Mouse (Mus musculus): Measurements from ENCODE around the gene Pln.

The Pln gene

DNA sequence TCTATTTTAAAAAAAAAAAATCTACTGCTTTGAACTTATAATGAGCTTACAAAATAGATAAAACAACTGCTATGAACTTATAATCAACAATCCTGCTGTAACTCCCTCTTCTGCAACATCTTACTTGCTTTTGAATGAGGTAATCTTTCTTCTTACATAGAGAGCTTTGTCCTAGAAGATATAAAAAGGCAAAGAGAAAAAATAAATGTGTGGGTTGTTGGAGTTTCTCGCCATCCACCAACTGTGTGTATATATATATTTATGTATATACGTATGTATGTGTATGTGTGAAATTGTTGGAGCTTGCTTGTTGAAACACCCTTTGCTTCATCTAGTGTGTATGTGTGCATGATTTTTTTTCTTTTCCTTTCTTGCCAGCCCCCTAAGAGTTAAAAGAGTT is 29.8 kb downstream of the Pln start:
- no peak for DNase-seq

DNA sequence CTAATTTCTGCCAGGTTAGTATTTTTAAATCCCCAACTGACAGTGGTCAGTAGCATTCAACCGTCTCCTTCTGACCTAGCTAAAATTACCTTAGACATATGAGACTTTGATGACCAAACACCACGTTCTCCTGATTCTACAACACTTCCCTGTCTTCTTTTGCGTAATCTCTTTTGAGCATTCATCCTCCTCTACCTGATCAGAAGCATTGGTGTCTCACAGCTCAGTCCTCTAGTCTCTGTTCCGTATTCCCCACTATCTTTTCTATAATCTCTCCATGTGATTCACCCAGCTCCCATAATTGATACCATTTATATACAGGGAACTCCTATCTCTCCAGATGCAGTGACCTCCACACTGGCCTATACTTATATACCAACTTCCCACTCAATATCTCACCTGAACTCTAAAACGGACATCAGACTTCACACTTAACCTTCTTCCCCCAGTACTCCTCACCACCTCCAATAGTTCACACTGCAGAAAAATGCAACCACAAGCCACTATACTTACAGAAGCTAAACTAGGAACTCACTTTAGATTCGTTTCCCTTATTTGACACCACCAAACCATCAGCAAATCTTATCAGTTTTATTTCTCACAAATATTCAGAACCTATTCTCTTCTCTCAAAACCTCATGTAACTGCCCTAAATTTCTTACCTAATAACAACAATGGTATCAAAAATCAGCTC is 36.6 kb downstream of the Pln start:
- no peak for DNase-seq

DNA sequence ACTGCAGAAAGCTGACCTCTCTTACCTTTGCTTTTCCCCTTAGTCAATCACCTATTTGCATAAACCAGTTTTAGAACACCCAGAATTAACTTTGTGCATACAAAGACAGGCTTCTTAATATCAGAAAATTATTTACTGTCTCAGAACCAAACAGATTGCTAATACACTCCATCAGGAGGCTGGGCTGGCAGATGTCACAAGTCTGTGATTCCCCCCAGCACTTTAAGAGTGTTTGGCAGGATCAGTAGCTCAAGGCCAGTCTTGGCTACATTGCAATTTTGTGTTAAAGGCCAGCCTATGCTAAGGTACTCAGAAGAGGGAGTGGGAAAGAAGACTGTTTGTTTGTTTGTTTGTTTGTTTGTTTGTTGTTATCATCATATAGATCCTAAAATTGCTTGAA is 39.6 kb downstream of the Pln start:
- no peak for DNase-seq

DNA sequence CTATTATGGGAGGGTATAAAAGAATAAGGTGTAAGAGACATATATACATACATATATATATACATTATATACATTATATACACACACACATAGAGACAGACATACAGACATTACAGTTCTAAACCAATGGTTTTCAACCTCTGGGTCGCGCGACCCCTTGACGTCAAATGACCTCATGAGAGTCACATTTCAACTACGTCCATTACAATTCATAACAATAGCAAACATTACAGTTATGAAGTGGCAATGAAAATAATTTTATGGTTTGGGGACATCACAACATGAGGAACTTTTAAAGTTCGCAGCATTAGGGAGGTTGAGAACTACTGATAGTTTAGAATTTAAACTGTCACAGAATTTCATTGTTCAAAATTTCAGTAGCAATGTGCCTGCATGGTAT is 40.8 kb downstream of the Pln start:
- no peak for DNase-seq

DNA sequence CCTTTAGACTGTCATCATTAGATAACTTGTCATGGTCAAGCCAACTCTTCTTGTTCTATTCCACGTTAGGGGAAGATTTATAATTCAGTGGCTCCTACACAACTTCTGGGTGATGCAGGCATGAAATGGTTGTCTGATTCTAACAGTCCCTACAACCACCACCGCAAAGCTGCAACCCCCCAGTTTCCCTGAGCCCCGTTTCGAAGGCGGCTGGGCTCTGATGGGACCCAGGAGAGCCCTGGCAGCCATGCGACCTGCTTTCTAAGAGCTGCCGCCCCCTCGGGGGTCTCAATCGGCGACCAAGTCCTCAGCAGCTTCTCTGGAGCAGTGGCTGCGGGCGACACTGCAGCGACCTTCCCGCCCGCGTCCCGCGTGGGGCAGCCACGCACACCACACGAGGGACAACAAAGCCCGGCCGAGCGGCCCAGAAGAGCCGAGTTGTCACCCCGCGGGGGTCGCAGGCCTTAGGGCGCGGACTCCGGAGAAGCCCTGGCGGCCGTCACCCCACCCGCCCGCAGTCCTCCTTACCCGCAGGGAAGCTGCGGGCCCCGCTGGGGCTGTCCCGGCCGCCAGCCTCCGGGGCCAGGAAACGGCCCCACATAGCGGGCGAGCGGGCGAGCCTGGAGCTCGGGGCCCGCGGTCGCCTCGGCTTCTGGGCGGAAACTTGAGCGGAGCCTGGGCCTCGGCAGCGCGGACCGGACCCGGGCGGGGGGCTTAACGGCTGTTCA is 41.7 kb downstream of the Pln start:
- DNase-seq: no peak

DNA sequence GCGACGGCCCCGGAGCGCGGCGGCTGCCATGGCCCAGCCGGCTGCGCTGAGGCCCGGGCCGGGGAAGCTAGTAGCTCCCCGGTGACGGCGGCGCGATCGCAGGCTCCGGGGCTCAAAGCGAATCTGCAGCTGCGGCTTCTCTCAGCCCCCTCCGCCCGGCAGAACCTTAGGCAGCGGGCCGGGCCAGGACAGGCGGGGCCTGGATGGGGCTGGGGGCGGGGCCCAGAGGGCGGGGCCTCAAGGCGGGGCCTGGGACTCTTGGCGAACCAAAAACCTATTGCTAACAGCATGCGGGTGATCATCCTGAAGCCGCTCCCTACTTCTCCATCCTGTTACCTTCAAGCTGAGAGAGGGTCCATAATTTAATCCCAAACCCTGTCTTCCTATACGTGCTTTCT is 42.2 kb downstream of the Pln start, which contains the start of gene Cep85l:
Gene Cep85l, minus strand, starts transcription at position 239 of the 398 bp plus-strand sequence.
- DNase-seq: peak; percentile 71 to 73

DNA sequence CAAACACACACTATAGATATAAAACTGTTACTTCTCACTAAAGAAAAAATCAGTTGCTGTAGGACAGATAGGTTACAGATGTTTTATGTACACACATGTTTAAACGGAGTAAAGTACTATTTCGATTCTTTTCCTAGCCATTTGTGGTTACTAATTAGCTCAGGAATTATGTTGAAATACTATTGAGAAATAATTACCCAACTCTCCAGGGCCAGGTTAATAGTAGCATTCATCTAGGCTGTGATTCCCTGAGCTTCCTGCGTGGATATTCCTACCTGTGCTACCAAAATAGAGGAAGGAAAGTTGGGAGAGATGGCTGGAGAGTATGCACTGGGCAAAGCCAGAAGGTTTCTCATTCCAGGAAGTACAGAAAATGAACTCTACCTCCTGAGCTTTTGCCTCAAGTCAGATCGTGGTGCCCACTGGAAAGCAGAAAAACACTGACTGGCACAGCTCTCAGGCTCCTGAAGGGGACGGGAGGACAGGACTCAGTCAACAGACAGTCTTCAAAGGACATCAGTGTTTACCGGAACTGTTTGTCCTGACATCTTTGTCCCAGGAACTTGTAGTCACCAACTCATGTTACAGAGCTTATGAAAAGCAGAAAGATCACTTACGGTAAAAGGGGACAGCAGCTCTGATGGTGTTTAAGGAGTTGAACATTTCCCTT is 45.4 kb downstream of the Pln start:
- DNase-seq: no peak

DNA sequence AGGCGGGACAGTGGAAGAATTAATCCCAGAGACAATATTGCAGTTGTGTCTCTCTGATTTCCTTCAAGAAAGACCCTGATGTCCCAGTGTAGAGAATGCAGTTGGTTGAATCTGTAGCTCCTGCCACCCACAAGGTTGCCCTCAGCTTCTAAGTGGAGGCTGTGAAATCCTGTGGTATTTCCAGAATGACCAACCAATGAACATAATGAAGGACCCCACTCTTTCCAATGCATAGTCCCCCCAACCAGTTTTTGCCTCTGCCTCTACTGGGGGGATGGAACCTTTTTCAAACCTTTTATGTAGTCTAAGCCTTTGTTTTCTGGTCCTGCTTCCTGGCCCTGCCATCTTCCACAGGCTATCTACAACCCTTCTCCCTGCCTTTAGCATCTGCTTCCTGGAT is 47.4 kb downstream of the Pln start:
- no peak for DNase-seq

DNA sequence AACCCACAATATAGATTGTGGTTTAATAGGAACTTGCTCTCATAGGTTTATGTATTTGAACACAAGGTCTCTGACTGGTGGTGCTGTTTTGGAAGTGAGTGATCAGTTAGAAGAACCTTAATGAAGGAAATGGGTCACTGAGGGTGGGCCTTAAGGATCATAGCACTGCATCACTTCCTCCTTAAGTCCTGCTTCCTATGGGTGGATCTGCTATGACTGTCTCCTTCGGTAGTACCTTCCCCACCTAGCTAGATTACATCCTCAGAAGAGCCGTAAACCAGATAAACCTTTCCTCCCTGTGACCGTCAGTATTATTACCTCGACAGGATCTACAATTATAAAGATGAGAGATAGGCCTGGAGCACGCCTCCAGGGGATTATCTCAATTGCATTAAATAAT is 48.0 kb downstream of the Pln start:
- DNase-seq: no peak

DNA sequence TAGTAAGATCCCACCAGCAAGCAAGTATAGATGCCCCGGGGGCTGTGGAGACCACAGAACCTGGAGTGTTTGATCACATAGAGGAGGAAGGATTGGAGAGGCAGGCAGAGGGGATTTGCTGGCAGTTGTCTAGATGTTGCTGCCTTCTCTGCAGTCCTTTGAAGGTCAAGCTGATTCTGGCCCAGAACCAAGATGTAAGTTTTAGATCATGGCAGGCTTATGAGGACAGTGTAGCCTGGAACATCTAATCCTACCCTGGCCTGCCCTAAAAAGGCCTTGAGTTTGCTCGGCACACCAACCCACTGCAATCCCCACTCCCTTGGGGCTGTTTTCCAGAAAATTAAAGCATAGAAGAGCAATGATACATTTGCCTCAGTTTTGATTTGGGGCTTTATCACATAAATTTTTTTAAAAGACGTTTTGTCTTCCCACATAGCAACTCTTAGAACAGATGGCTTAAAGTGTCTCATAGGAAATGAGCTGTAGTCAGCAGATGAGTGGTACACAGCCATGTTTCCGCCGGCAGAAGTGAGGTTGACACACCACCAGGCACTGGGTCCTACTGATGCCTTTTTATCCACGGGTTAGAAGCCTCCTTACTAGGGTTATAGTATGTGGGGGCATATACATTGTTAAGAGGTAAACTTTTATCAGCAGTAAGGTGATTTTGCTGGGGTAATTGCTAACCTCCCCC is 50.9 kb downstream of the Pln start:
- DNase-seq: no peak

DNA sequence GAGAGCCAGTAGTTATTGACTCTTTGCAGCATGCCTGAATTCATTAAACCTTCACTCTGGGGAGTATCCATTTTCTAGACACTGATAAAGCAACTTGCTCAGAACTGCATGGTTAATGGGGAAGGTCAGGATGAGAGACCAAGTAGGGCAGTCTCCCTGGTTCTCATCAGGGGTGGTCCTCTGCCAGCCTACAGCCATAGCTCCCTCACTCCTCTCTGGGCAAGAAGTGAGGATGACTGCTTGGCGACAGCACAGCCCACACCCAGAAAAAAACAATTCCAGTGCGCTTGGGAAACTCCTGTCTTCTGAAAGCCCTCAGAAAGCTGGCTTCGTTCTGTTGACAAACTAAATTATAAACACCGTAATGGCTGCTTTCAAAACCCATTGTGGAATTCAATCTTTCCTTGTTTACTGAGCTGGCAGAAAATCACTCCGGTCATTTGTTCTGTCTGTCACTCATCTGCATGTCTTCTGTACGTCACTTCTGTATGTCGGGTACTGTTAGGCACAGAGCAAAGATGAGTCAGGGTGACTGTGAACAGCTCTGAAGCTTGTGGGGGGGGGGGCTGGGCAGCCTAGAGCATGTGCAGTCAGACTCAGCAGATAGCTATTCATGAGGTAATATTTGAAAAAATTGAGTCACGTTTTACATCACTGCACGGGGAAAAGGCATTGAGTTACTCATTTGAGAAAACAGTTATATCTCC is 57.6 kb downstream of the Pln start:
- no peak for DNase-seq
